Mouse (Mus musculus) layer of hippocampus, adult 8-10 months (tissue): ENCODE data around the gene Odf3. TPM values are rescaled to one million over a fixed set of nuclear protein-coding genes. Genes with fewer than 3 reads are reported as not detected.
"Not testable (repeated sequence)": the region's sequence is repeated elsewhere in the genome, so short reads cannot be mapped to it uniquely, and the experiment has no call there.

Experiments used
- DNase-seq, 2 experiments: peaks; one replicate each; pipeline ENCODE4 v3.0.0; 2022; ENCODE audit warnings: low spot score in 2 of 2
- total RNA-seq, 4 experiments: library from RNA; stranded (reverse); gene quantifications; 2 replicates each; pipeline ENCODE4 v1.2.4; 2022

Odf3 gene
- total RNA-seq, 4 experiments from 2014 or later, result not detected

DNA sequence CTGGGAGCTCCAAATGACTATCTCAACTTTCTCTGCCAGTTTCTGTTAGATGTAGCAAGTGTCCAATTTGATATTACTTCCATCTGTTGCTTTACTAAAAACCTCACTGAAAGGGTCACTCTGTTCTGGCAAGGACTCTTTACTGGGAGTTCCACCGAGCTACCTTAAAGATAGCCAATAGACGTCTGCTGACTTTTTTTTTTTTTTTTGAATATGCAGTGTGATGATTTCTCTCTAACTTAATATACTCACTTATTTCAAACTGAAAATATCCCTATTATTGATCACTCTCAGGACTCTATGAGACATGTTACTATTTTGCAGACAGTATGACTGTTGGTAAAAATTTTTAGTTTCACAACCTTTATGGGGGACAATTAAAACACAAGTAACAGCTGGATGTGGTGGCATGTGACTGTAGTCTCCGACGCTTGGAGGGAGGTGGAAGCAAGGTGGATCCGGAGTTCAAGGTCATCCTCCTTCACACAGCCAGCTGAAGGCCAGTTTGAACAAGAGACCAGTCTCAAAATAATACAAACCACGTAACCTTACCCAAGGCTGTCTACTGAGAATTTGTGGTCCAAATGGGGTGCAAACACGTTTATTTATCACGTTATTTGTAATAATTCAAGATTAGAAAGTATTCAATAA lies 33.4 kb downstream of the Odf3 start:
- no peak for DNase-seq

DNA sequence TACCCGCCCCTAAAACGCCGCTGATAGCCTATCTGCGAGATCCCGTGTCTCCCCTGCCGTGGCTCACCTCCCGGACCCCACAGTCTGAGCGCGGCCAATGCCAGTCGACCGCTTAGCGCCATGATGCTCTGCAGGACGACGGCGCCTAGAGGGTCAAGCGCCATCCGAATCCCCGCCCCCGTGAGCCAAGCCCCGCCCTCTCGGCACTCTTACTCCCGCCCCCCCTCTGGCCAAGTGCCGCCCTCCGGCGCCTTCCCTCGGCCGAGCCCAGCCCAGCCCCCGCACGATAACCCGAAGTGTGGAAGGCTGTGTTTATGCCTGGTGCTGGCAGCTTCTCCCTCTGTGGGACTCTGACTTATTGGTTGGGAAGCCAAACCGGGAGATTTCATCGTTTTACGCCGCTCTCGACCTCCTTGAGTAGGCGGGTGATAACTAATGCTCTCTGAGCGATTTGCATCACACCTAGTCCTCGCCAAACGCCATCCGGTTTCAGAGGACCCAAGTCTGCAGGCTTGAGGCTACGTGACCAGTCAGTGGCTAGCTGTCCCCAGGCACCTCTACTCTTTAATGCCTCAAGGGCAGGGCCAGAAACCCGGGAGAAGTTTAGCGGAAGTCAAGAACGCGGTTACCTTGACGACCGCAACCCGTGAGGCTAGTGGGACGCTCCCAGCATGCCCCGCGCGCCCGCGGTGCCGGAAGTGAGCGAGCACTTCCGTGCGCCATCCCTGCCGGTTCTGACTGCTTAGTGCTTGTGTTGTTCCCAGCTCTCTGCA lies 34.3 kb downstream of the Odf3 start, which contains the start of the genes Psmd13 and Sirt3:
Psmd13 (plus strand) TSS at position 273 of the 773 bp plus-strand sequence.
Sirt3 (minus strand) TSS at position 614 of the 773 bp plus-strand sequence.
- DNase-seq, result peak; percentile 92 to 94

DNA sequence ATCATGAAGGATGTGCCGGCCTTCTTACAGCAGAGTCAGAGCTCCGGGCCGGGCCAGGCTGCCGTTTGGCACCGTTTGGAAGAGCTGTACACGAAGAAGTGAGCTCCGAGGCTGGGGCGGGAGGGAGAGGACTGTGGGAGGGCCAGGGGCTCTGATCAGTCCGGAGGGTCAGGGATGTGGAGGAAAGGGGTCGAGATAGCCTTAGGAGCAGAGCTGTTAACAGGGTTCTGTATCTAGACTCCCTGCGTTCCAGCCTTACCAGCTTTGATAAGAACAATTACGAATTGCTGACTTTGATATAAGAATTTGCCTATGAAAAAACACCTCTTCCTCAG lies 34.8 kb downstream of the Odf3 start:
- no peak for DNase-seq

DNA sequence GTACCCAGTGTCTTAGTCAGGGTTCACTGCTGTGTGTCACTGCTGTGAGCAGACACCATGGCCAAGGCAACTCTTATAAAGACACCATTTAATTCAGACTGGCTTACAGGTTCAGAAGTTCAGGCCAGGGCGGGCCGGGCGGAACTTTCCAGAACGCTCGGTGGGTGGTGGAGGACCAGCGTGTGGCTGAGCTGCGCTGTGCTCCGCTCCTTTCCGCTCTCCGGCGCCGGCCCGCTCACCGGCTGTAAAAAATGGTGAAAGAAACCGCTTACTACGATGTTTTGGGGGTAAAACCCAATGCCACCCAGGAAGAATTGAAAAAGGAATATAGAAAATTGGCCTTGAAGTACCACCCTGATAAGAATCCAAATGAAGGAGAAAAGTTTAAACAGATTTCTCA lies 43.0 kb downstream of the Odf3 start:
- DNase-seq, result not testable (repeated sequence)

DNA sequence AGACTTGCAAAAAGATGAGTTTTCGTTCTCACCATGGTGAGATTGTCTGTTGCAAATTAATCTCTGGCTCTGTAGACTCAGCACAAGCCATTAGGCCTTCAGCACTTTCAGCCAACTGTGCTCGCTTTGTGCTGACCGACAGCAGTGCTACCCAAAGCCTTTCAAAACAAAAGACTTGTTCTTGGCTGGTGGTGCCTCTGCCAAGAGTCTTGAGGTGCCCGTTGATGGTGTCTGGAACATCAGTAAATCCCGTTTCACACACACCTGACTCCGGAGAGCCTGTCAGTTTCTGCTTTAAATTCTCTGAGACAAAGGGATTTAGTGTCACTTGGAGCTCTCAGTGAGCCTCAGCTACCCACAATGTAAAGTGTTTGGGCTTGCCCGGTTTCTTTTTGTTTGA lies 46.4 kb downstream of the Odf3 start:
- DNase-seq, result no peak

DNA sequence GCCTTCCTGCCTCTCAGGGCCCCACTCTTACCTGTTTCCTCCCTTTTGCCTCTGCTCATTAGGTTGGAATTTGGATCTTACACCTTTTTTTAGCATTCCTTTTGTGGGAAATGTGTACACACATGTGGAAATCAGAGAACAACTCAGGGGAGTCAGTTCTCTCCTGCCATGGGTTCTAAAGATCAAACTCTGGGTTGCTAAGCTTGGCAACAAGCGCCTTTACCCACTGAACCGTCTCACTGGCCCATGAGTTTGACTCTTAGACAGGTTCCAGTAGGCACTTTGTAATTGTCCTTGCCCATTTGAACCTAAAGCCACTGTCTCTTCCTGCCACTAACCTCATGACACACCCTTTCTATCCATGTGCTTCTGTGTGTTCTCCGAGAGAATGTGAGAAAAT lies 47.0 kb downstream of the Odf3 start:
- DNase-seq, result no peak

DNA sequence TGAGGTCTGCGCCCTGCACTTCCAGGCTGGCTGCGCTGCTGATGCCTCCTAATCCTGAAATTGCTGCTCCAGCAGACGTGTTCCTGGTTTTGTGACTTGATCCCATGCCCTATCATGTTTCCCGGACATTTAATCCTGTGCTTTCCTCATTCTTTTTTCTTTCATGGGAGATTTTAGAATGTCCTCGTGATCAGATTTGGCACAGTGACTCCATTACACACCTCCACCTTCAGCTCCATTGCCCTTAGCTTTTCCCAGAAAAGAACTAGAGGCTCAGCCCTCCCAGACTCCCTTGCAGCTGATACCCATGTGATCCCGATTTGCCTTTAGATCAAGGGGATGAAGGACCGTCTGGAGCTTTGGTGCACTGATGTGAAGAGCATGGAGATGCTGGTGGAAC lies 50.3 kb downstream of the Odf3 start:
- DNase-seq, result no peak

DNA sequence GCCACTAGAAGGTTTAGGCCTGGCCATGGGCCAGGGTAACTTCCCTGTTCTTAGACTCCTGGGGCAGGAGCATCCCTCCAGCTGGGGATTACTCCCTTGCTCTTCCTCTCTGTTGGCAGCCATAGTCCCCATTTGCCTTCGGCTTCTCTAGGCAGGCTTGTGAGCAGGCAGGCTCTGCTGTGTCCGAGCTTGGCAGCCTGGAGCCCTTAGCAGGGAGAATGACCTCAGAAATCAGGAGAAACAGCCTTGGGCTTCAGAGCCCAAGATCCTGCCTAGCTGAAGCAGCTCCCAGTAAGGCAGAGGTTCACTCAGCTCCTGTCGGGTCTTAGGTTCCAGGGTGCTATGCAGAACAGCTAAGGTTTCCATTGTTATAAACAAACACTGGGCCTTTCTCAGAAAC lies 51.5 kb downstream of the Odf3 start:
- DNase-seq, result no peak

DNA sequence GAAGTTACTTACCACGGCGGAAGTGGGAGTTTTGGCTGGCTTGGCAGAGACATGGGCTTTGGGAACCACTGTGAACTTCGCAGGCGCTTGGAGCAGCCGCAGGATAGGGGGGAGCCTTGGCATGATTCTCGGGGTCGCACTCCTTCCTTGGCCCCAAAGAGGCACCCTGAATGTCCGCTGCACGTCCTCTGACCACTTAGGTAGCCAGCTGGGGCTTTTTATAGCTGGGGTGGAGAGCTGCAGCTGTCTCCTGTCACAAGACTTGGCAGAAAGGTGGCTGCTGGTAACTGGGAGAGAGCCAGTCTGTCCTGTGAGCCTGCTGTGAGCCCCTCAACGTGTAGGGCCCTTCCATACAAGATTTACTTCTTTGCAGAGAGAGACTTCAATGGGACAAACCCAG lies 52.6 kb downstream of the Odf3 start, which contains the start of gene Cox8b:
Cox8b (minus strand) TSS at position 227 of the 400 bp plus-strand sequence.
- DNase-seq, result no peak

Other genes starting within 250 kb of the Odf3 start
- gene Olfr46, start 246.5 kb upstream of the Odf3 start, total RNA-seq, result under 1 TPM; 0.14 to 0.87 (median 0.40) TPM
- not detected for gene Olfr61, start 218.8 kb upstream of the Odf3 start, total RNA-seq
- under 1 TPM in 1 of 4 experiments, not detected in 3; 0.54 TPM for gene Olfr53, start 201.4 kb upstream of the Odf3 start, total RNA-seq
- under 1 TPM; 0.18 to 0.36 (median 0.26) TPM for gene Olfr539, start 187.9 kb upstream of the Odf3 start, total RNA-seq
- gene Olfr45, start 165.9 kb upstream of the Odf3 start, total RNA-seq, result under 1 TPM; 0.04 to 0.12 (median 0.08) TPM
- gene Olfr541, start 150.5 kb upstream of the Odf3 start, total RNA-seq, result under 1 TPM in 1 of 4 experiments, not detected in 3; 0.23 TPM
- gene Cyp2e1, start 84.1 kb upstream of the Odf3 start, total RNA-seq, result under 1 TPM in 1 of 4 experiments, not detected in 3; 0.35 TPM
- under 1 TPM in 3 of 4 experiments, not detected in 1; 0.43 to 0.72 (median 0.63) TPM for gene Syce1, start 60.0 kb upstream of the Odf3 start, total RNA-seq
- gene Zfp941, start 25.6 kb upstream of the Odf3 start, total RNA-seq, result 10 to 100 TPM; 16.3 to 17.8 (median 16.7) TPM
- gene Urah, start 12.8 kb upstream of the Odf3 start, total RNA-seq, result 1 to 10 TPM; 2.3 to 3.6 (median 2.6) TPM
- not detected for gene Scgb1c1, start 2.3 kb upstream of the Odf3 start, total RNA-seq
- 1 to 10 TPM in 1 of 4 experiments, under 1 TPM in 2, not detected in 1; 0.43 to 1.5 (median 0.85) TPM for gene Gm45785, start 8.5 kb downstream of the Odf3 start, total RNA-seq
- 10 to 100 TPM; 74.6 to 79.7 (median 77.3) TPM for gene Ric8a, start 9.2 kb downstream of the Odf3 start, total RNA-seq
- 10 to 100 TPM; 24.8 to 28.6 (median 26.2) TPM for gene Bet1l, start 9.8 kb downstream of the Odf3 start, total RNA-seq
- 100 to 1,000 TPM; 105 to 120 (median 119) TPM for gene Psmd13, start 34.2 kb downstream of the Odf3 start, total RNA-seq
- gene Sirt3, start 34.5 kb downstream of the Odf3 start, total RNA-seq, result 10 to 100 TPM; 65.3 to 73.7 (median 70.3) TPM
- 1 to 10 TPM in 3 of 4 experiments, not detected in 1; 1.8 to 2.3 (median 1.9) TPM for gene Cox8b, start 52.6 kb downstream of the Odf3 start, total RNA-seq
- under 1 TPM; 0.49 to 0.64 (median 0.59) TPM for gene Nlrp6, start 73.1 kb downstream of the Odf3 start, total RNA-seq
- 1 to 10 TPM; 3.6 to 6.3 (median 4.9) TPM for gene Pgghg, start 93.6 kb downstream of the Odf3 start, total RNA-seq
- not detected for gene Ifitm5, start 102.5 kb downstream of the Odf3 start, total RNA-seq
- gene Gm45717, start 108.1 kb downstream of the Odf3 start, total RNA-seq, result not detected
- gene Ifitm2, start 108.2 kb downstream of the Odf3 start, total RNA-seq, result 10 to 100 TPM; 13.8 to 19.4 (median 17.2) TPM
- gene Ifitm1, start 119.4 kb downstream of the Odf3 start, total RNA-seq, result 1 to 10 TPM; 2.5 to 5.1 (median 2.7) TPM
- gene Ifitm3, start 163.0 kb downstream of the Odf3 start, total RNA-seq, result 10 to 100 TPM in 3 of 4 experiments, 1 to 10 TPM in 1; 9.0 to 40.6 (median 20.8) TPM
- 1 to 10 TPM in 1 of 4 experiments, not detected in 3; 1.1 TPM for gene Ifitm6, start 170.1 kb downstream of the Odf3 start, total RNA-seq
- not detected for gene Gm17387, start 181.3 kb downstream of the Odf3 start, total RNA-seq
- gene B4galnt4, start 213.3 kb downstream of the Odf3 start, total RNA-seq, result 10 to 100 TPM; 72.5 to 87.3 (median 78.8) TPM
- gene Pkp3, start 230.4 kb downstream of the Odf3 start, total RNA-seq, result not detected